Mouse (Mus musculus): ENCODE results near the gene Fosl1.
"Not testable (repeated sequence)": the region's sequence is repeated elsewhere in the genome, so short reads cannot be mapped to it uniquely, and the experiment has no call there.

Fosl1 gene

DNA sequence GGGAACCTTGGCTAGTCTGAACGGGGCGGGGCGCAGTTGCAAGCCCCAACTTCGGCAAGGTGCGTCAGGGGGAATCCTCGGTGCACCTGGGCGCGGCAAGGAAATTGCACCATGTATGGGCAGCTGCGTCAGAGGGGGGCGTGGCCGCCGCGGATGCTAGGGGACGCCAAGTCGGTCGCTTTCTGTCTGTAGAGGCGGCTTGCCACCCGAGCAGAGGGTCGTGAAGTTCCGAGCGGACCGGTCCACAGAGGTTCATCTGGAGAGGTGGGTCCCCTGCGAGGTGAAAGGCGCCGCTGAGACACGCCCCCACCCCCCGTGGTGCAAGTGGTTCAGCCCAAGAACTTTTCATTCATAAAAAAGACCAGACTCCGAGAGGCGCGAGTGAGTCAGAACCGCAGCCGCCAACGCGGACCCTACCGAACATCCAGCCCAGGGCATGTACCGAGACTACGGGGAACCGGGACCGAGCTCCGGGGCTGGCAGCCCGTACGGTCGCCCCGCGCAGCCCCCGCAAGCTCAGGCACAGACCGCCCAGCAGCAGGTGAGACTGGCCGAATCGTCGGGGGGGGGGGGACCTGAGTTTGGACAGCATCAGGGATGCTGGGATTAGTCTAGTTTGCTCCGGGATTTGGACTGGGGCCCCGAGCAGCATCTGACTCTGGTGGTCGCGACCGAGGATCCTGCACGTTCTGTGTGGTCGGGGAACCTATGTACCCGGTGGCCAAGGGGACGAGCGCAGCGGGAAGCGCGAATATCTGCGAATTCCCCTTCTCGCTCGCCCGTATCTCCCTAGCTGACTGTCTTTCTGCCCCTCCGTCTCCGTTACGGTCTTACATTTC, at the start of gene Fosl1:
Fosl1 (plus strand) TSS at position 33 of the 839 bp plus-strand sequence.
- DNase-seq (ENCODE audit: low read depth, low spot score), result no peak

- DNase-seq (ENCODE audit: low read depth, low spot score), result not testable (repeated sequence)
Measured at GRCm38 (mm10) chr19:5401073-5401472, 46.3 kb upstream of the Fosl1 start.

DNA sequence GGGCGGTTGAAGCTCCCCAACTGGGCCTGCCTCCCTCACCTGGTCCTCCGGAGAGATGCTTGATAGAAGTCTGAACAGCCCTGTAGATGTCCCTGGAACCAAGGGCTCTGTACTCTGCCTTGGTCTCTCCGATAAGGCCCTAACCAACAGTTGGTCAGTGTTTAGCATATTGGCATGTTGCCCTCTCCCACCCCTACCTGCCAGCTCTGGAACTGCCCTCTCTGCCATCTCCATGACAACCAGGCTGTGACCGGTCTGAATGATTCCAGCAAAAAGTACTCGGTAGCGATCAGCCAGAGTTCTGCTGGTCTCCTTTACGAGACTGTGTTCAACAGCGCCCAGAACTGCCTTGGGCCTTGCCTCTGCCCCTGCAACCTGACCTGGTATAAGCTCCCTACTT, 45.1 kb upstream of the Fosl1 start, which contains the start of gene Tsga10ip:
Tsga10ip (minus strand) TSS at position 234 of the 400 bp plus-strand sequence.
- no peak for DNase-seq (ENCODE audit: low read depth, low spot score)

DNA sequence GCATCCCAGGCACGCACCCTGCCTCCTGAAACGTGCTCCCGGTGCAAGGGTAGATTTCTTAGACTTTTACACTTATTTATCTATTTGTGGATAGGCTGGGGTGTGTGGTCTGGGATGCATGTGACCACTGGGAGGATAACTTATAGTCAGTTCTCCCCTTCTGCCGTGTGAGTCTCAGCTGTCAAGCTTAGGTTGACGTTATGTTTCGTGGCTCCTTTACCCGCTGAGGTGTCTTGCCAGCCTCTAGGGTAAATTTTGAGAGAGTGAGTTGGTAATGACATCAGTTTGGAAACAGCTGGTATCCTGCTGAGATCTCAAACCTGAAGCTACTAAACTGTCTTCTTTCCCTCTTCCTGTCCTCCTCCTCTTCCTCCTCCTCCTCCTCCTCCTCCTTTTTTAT, 41.4 kb upstream of the Fosl1 start:
- DNase-seq (ENCODE audit: low read depth, low spot score), result no peak

- not testable (repeated sequence) for DNase-seq (ENCODE audit: low read depth, low spot score)
Measured at GRCm38 (mm10) chr19:5406531-5407126, 40.7 kb upstream of the Fosl1 start.

DNA sequence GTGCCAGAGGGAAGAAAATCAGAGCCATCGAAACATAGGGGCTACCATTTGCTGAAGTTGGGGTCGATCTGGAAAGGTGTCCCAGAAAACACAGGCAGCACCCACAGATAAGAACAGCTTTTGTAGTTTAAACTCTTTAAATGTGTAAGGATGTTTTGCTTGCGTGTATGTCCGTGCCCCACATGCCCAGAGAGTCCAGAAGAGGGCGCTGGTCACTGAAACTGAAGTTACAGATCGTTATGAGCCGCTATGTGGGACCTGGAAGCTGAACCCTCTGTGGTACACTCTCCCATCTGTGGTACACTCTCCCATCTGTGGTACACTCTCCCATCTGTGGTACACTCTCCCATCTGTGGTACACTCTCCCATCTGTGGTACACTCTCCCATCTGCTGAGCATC, 40.2 kb upstream of the Fosl1 start:
- DNase-seq (ENCODE audit: low read depth, low spot score), result peak; percentile 80

GRCm38 (mm10) chr19:5408057-5409001, 39.0 kb upstream of the Fosl1 start:
- DNase-seq (ENCODE audit: low read depth, low spot score), result no peak

DNA sequence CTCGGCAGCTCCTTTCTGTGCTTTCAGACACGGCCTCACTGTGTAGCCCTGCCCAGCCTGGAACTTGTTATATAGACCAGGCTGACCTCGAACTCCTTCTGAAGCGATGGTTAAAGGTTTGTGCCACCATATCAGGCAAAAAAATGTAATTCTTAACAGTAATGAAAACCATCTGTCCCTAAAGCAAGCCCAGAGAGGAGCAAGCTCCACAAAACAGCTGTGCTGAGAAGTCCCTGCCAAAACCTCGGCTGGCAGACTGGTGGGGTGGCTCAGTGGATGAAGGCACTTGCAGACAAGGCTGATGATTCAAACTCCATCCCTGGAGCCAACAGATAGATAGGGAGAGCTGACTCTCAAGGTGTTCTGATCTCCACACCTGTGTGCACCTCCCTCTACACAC, 38.3 kb upstream of the Fosl1 start:
- no peak for DNase-seq (ENCODE audit: low read depth, low spot score)

DNA sequence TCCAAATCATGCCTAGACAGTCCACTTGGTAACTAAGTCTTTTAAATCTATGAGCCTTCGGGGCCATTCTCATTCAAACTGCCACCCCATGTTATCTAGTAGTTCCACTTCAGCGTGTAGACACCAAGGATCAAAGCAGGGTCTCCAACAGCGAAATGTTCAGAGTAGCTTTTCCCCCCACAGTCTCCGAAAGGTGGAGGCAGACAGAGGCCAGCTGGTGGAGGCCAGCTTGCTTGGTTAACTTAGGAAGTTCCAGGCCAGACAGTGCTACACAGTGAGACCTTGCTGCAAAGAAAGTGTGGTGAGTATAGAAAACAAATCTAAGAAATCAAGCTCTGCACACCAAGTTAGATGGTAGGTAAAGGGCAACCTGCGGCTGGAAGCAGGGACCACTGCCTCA, 36.7 kb upstream of the Fosl1 start:
- DNase-seq (ENCODE audit: low read depth, low spot score), result no peak

GRCm38 (mm10) chr19:5411961-5412360, 35.4 kb upstream of the Fosl1 start:
- DNase-seq (ENCODE audit: low read depth, low spot score), result no peak

- no peak for DNase-seq (ENCODE audit: low read depth, low spot score)
Measured at GRCm38 (mm10) chr19:5413840-5414239, 33.5 kb upstream of the Fosl1 start.

DNA sequence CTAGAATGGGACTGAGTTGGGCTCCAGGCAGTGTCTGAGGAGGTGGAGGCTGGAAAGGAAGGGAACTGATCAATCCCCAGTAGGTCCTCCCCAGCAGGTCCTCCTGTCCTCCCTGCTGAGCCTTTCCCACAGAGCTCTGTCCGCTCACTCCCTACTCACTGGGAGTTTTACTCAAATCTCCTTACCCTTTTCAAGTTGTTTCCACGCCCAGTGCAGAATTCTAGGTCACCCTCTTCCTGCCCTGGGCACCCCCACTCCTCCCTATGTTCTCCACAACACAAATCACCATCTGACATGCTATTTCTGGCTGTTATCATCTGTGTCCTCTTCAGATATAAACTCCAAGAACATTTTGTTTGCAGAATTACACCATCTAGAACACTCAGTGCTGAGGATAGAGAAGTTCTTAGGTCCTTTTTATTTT, 32.8 kb upstream of the Fosl1 start:
- DNase-seq (ENCODE audit: low read depth, low spot score), result no peak

GRCm38 (mm10) chr19:5418750-5419466, 28.4 kb upstream of the Fosl1 start:
- DNase-seq (ENCODE audit: low read depth, low spot score), result no peak

DNA sequence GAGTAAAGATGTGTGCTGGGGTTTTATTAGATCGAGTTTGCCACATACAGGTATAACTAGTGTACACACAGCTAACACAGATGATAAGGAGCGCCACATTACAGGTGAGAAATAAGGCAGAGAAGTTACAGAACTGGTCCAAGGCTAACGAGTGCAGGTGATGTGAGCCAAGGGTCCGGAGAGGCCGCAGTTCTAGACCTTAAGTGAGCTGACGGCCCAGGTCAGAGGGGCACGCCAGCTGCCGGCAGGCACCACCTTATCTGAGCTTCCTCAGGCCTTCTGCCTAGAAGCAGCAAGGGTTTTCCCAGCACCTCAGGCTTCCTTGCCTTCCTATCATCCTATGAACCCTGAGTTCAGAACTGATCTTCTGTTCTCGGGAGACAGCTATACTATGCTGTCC, 27.7 kb upstream of the Fosl1 start:
- no peak for DNase-seq (ENCODE audit: low read depth, low spot score)

- no peak for DNase-seq (ENCODE audit: low read depth, low spot score)
Measured at GRCm38 (mm10) chr19:5420579-5420978, 26.8 kb upstream of the Fosl1 start.

- no peak for DNase-seq (ENCODE audit: low read depth, low spot score)
Measured at GRCm38 (mm10) chr19:5421784-5422183, 25.6 kb upstream of the Fosl1 start.

GRCm38 (mm10) chr19:5422267-5422666, 25.1 kb upstream of the Fosl1 start:
- no peak for DNase-seq (ENCODE audit: low read depth, low spot score)

DNA sequence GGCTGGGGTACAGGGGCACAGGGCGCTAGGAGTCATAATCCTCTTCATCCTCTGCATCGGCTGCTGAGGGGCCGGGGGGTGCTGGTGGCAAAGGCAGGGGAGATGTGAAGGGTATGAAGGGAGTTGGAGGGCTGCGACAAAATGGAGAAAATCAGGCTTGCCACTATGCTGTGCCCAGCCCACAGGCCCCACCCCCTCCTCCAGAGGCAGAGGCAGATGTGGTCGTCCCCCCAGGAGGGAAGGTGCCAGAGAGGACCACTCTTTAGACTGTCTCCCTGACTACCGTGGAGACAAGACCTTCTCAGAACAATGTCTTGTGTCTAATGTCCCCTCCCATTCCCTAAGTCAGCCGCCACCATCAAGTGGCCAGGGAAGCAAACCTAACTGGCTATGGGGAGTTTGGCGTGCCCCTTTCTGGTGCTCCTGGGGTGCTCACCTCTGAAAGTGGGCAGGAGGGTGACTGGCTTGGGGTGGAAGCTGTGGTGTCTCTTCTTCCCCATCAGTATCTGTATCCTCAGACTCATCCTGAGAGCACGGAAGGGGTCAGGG, 24.4 kb upstream of the Fosl1 start:
- DNase-seq (ENCODE audit: low read depth, low spot score), result no peak

DNA sequence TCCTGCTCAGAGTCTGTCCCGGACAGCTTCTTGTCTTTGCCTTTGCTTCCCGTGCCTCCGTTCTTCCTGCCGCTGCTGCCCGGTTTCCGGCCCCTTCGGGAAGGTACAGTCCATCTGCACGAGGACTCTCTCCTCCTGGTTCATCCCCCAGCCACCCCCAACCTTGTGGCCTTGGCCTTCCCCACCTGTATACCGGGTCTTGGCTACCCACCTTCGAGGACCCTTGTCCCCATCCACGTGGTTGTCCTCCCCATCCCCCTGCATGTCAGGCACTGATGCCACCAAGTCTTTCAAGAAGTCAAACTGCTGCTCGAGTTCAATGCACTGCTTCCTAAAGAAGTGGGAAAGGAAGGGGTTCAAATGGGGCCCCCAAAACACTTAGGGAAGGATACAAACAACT, 23.8 kb upstream of the Fosl1 start:
- no peak for DNase-seq (ENCODE audit: low read depth, low spot score)

GRCm38 (mm10) chr19:5424092-5424781, 23.1 kb upstream of the Fosl1 start:
- DNase-seq (ENCODE audit: low read depth, low spot score), result no peak
